Comparison of ENCODE assay signal across 9 mouse cellular contexts in the genomic region with DNA sequence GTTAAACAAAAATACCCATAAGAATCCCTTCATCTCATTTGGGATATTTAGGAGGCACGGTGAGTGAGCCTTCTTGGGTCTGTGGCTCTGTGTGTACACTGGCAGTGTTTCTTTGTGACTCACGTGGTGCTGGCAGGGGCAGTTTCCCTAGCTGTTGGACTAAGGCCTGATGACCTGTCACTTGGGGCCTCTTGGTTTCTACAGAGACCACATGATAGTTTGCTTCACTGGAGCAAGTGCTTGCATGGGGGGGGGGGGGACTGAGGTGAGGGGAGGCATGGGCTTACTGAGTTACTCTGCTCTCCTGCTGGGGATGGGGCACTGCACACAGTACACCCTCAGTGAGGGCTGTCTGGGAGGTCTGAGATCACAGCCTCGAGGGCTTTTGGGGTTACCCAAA.
DNase-seq lines count a peak whose midpoint lies in the region.
"Had no signal": no experiment of that assay in that cellular context is flagged by ENCODE, and none has a peak within 500 bp of the region (broad histone marks: within the 10 kb centered on the region; RNA-seq: fewer than 3 reads in every experiment).

No protein-coding gene starts in this region.

- intact Hi-C loops in left cerebral cortex, postnatal 10 days (cut with DNase I): no loop called here

- peak; percentile 10 for DNase-seq in cerebellum, adult 9-10 months
- DNase-seq in cerebellum, postnatal 14 days: no peak
- peak; percentile 5 for DNase-seq in ovary, postnatal 36 days (ENCODE audit: low spot score)
- no peak for DNase-seq in ovary, adult 18-20 months (ENCODE audit: low spot score)
- peak; percentile 6 to 28 for DNase-seq in kidney, adult 8-10 months
- no peak for DNase-seq in urinary bladder, adult 18-20 months (ENCODE audit: low spot score in 2 of 2)
- DNase-seq in left cerebral cortex, postnatal 10 days (ENCODE audit: extremely low spot score in 1 of 2, low spot score in 2 of 2): no peak
- no peak for DNase-seq in frontal cortex, postnatal 10 days (ENCODE audit: low spot score in 2 of 2)
- DNase-seq: liver, embryonic 13.5 days had no signal

Comparison
In these comparisons a context has a peak if more than half of its experiments do, and no peak if none do; other contexts are left out.
1. DNase-seq: peak in cerebellum, adult 9-10 months (single experiment), ovary, postnatal 36 days (single experiment) and kidney, adult 8-10 months (2 of 2); none in cerebellum, postnatal 14 days (0 of 2), ovary, adult 18-20 months (single experiment), urinary bladder, adult 18-20 months (0 of 2), left cerebral cortex, postnatal 10 days (0 of 2) and frontal cortex, postnatal 10 days (0 of 2).